Mouse (Mus musculus) intestine, embryonic 16.5 days (tissue): ENCODE data around the gene Bicc1. TPM values are rescaled to one million over a fixed set of nuclear protein-coding genes. Genes with fewer than 3 reads are reported as not detected.

Experiments used
- ATAC-seq: fragments of 200-750 bp; cut with Nextera tagmentation; 2 replicates; pipeline ENCODE4 v1.8.0; 2017; ENCODE audit warnings: moderate TSS enrichment, moderate library complexity
- H3K27ac ChIP-seq: fragments of 300-500 bp; sonication (generic); 2 replicates; pipeline ENCODE4 v1.5.1; 2014; ENCODE audit warnings: mild to moderate bottlenecking, low read length
- H3K27me3 ChIP-seq: fragments of 300-500 bp; sonication (generic); replicated peaks from 2 replicates; pipeline ENCODE4 v1.6.1; 2014; ENCODE audit warnings: low read length, control low read depth, mixed read lengths; ENCODE audit not compliant: control insufficient read depth, insufficient read depth
- H3K36me3 ChIP-seq: fragments of 300-500 bp; sonication (generic); 2 replicates; pipeline ENCODE4 v1.6.1; 2014; ENCODE audit warnings: low read length, control low read depth; ENCODE audit not compliant: control insufficient read depth, insufficient read depth
- H3K4me1 ChIP-seq: fragments of 300-500 bp; sonication (generic); 2 replicates; pipeline ENCODE4 v1.6.1; 2014; ENCODE audit warnings: low read length, control low read depth, mixed read lengths; ENCODE audit not compliant: control insufficient read depth, insufficient read depth
- H3K4me2 ChIP-seq: fragments of 300-500 bp; sonication (generic); 2 replicates; pipeline ENCODE4 v1.6.1; 2014; ENCODE audit warnings: low read depth, low read length, control low read depth
- H3K4me3 ChIP-seq: fragments of 300-500 bp; sonication (generic); 2 replicates; pipeline ENCODE4 v1.5.1; 2014; ENCODE audit warnings: mild to moderate bottlenecking, low read length
- H3K9ac ChIP-seq: fragments of 300-500 bp; sonication (generic); 2 replicates; pipeline ENCODE4 v1.6.1; 2014; ENCODE audit warnings: low read depth, low read length
- H3K9me3 ChIP-seq: fragments of 300-500 bp; sonication (generic); 2 replicates; pipeline ENCODE4 v1.6.1; 2016; ENCODE audit warnings: low read length, control low read depth; ENCODE audit not compliant: control insufficient read depth
- WGBS: fragments of 180-500 bp; shearing (Covaris S2); extraction: QIAGEN DNeasy Blood & Tissue Kit; methylation state at CpG from one replicate; pipeline ENCODE4 v1.1.7; 2014; 5-methylcytosine and 5-hydroxymethylcytosine counted together
- polyA plus RNA-seq: library from polyadenylated mRNA; unstranded; fragments of >200 nt; fragmentation: Nextera tagmentation; extraction: Ambion mirVana; gene quantifications from 2 replicates; pipeline ENCODE4 v1.2.1, GENCODE M21; 2015

Gene Bicc1
- polyA plus RNA-seq, 1 experiment from 2014 or later: 11.8 TPM

DNA sequence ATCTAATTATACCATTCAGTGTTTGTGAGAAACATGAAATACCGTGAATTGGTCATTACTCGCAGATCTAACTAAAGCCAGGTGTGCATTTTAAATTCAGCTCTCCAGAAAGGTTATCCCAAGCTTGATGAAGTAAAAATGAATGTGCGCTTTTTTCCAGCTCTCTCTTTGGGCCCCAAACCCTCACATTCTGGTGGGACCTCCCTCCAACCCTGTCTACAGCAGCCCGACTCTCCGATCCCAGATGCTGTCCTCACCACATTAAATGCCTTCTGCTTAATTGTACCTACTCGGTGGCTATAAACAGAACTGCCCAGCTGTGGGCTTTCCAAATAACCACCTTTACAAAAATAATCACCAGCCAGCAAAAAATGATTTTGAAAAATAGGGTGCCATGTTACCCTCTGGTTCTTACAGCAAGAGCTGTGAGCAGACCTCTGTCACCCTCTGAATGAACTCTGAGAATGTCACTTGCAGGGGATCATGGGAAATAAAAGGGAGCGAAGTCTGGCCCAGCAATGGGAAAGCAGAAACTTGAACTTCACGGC lies 64.7 kb downstream of the Bicc1 start:
- no peaks in the 10 kb centered on the region for H3K4me1 ChIP-seq
- 86% methylated on average over 8 of the region's 8 CpGs for WGBS
- no peak overlapping the region for H3K9ac ChIP-seq
- no peak overlapping the region for H3K4me3 ChIP-seq
- H3K27me3 ChIP-seq: no peaks in the 10 kb centered on the region
- H3K27ac ChIP-seq: no peak overlapping the region
- no peaks in the 10 kb centered on the region for H3K9me3 ChIP-seq
- H3K4me2 ChIP-seq: no peak overlapping the region
- no peak for ATAC-seq
- H3K36me3 ChIP-seq: no peaks in the 10 kb centered on the region

DNA sequence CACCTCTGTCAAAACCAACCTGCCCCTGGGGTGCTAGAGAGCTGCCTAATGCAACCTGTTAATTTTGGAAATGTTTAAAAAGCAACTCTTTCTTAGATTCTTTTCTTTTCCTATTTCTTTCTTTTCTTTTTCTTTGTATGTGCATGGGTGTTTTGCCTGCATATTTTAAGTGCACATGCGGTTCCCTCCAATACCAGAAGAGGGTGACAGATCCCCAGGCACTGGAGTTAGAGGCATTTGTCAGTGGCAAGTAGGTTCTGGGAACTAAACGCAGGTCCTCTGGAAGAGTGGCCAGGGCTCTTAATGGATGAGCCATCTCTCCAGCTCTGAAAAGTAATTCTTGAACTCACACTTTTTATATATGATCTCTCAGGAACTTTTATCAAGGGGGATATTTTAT lies 66.2 kb downstream of the Bicc1 start:
- Histone ChIP-seq H3K4me1 (no peaks in the 10 kb centered on the region), H3K9me3 (no peaks in the 10 kb centered on the region), H3K9ac (no peak overlapping the region), H3K4me2 (no peak overlapping the region), H3K36me3 (no peaks in the 10 kb centered on the region), H3K27ac (no peak overlapping the region), H3K4me3 (no peak overlapping the region), H3K27me3 (no peaks in the 10 kb centered on the region)
- WGBS: 86% methylated on average over 2 of the region's 2 CpGs
- no peak for ATAC-seq

GRCm38 (mm10) chr10:71087359-71087716 lies 72.2 kb downstream of the Bicc1 start:
- H3K36me3 ChIP-seq: no peaks in the 10 kb centered on the region
- no peak for ATAC-seq
- H3K27me3 ChIP-seq: no peaks in the 10 kb centered on the region
- H3K4me1 ChIP-seq: no peaks in the 10 kb centered on the region
- 82% methylated on average over 4 of the region's 4 CpGs for WGBS
- H3K4me2 ChIP-seq: no peak overlapping the region
- H3K9ac ChIP-seq: no peak overlapping the region
- H3K9me3 ChIP-seq: no peaks in the 10 kb centered on the region
- H3K27ac ChIP-seq: no peak overlapping the region
- no peak overlapping the region for H3K4me3 ChIP-seq

DNA sequence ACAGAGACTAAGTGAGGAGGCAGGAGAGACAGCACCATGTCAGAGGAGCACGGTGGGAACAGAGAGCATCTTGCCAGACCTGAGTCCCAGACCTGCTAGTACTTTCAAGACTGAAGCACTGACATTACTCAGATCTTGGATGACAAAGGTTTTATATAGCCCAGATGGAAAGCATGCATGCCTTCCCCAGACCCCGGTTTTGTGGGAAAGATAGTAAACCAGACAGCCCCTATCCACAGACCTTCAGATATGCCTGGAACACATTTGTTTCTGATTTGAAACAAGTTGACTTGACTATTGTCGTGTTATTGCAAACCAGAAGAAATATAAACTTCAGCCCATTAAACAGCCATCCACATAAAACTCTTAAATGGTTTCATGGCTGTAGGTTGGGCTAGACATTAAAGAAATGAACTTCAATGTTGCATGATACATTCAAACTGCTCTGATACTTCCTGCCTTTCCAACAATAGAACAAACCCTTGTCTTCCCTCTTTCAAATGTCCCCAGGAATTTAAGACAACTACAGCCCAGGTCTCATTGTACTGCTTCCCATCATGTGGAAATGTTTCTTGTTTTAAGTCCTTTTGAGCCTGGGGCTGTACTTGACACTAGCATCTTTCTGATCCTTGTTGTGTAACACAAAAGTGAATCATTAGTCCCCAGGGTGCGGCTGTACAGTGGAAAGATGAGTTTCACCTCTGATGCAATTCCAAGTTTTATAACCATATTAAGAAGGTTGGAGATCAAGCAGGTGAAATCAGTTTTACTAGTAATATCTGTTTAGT lies 72.7 kb downstream of the Bicc1 start:
- H3K4me2 ChIP-seq: no peak overlapping the region
- no peak for ATAC-seq
- H3K9me3 ChIP-seq: no peaks in the 10 kb centered on the region
- no peak overlapping the region for H3K4me3 ChIP-seq
- no peak overlapping the region for H3K9ac ChIP-seq
- 66% methylated on average over 4 of the region's 4 CpGs for WGBS
- no peaks in the 10 kb centered on the region for H3K27me3 ChIP-seq
- no peak overlapping the region for H3K27ac ChIP-seq
- no peaks in the 10 kb centered on the region for H3K4me1 ChIP-seq
- no peaks in the 10 kb centered on the region for H3K36me3 ChIP-seq

GRCm38 (mm10) chr10:71082986-71083385 lies 76.5 kb downstream of the Bicc1 start:
- no peak overlapping the region for H3K27ac ChIP-seq

GRCm38 (mm10) chr10:71078856-71079255 lies 80.6 kb downstream of the Bicc1 start:
- Histone ChIP-seq H3K4me1 (no peaks in the 10 kb centered on the region), H3K4me2 (no peak overlapping the region), H3K36me3 (no peaks in the 10 kb centered on the region), H3K9me3 (no peaks in the 10 kb centered on the region), H3K27me3 (no peaks in the 10 kb centered on the region), H3K27ac (no peak overlapping the region), H3K4me3 (no peak overlapping the region), H3K9ac (no peak overlapping the region)
- ATAC-seq: no peak
- whole genome bisulfite sequencing: 86% methylated on average over 5 of the region's 5 CpGs

More at GRCm38 (mm10) chr10:71082986-71083385, 76.5 kb downstream of the Bicc1 start:
- no peaks in the 10 kb centered on the region for H3K27me3 ChIP-seq
- H3K4me2 ChIP-seq: no peak overlapping the region
- H3K4me1 ChIP-seq: no peaks in the 10 kb centered on the region
- H3K4me3 ChIP-seq: no peak overlapping the region
- H3K9ac ChIP-seq: no peak overlapping the region
- H3K36me3 ChIP-seq: no peaks in the 10 kb centered on the region
- ATAC-seq: no peak
- no peaks in the 10 kb centered on the region for H3K9me3 ChIP-seq
- 87% methylated on average over 6 of the region's 6 CpGs for WGBS

- Histone ChIP-seq H3K9ac (no peak overlapping the region), H3K36me3 (no peaks in the 10 kb centered on the region), H3K9me3 (no peaks in the 10 kb centered on the region), H3K4me2 (no peak overlapping the region), H3K27me3 (no peaks in the 10 kb centered on the region), H3K4me3 (no peak overlapping the region), H3K4me1 (no peaks in the 10 kb centered on the region), H3K27ac (no peak overlapping the region)
- 60% methylated on average over 4 of the region's 4 CpGs for WGBS
- no peak for ATAC-seq
Observed at GRCm38 (mm10) chr10:71065009-71065408, 94.5 kb downstream of the Bicc1 start.

DNA sequence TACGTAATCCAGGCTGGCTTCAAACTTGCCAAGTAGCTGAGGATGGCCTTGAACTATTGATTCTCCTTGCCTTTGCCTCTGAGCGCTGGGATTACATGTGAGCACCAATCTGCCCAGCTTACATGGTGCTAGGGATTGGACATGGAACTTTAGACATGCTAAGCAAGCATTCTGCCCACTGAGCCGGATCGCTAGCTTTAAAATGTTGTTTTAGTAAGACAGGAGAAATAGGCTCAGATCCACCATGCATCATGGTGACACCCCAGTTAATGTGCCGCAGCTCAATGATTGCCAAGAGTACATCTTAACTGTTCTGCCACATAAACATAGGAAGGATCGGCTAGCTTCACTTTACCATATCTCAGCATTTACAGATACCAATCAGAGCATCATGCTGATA lies 94.9 kb downstream of the Bicc1 start:
- H3K27ac ChIP-seq: no peak overlapping the region
- H3K4me2 ChIP-seq: no peak overlapping the region
- no peak for ATAC-seq
- no peak overlapping the region for H3K4me3 ChIP-seq
- WGBS: 88% methylated on average over 6 of the region's 6 CpGs
- H3K9me3 ChIP-seq: no peaks in the 10 kb centered on the region
- H3K36me3 ChIP-seq: no peaks in the 10 kb centered on the region
- no peaks in the 10 kb centered on the region for H3K27me3 ChIP-seq
- H3K9ac ChIP-seq: no peak overlapping the region
- H3K4me1 ChIP-seq: no peaks in the 10 kb centered on the region

DNA sequence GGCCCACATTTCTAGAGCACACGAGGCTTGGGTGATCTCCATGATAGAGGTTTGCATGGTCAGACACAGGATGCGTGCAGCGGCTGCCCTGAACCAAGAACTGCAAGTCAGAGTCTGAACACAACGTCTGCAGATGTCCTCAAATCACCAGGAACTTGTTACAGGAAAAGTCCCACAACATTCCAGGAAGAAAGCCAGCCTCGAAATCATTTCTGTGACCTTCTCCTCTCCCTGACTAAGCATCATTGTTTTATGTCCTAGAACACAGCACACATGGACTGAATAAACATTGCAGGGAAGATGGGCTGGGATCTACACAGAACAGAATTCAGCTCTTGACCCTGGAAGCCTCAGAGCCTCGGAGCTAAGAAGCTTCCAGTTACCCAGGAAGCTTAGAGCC lies 97.3 kb downstream of the Bicc1 start:
- WGBS: 57% methylated on average over 6 of the region's 6 CpGs
- ATAC-seq: no peak
- H3K27ac ChIP-seq: no peak overlapping the region

More for the DNA sequence above, 97.3 kb downstream of the Bicc1 start:
- no peaks in the 10 kb centered on the region for H3K9me3 ChIP-seq
- no peak overlapping the region for H3K4me3 ChIP-seq
- peaks cover 4% of the 10 kb centered on the region; the same call in 1 of the 2 replicates for H3K4me1 ChIP-seq
- H3K36me3 ChIP-seq: no peaks in the 10 kb centered on the region
- no peak overlapping the region for H3K9ac ChIP-seq
- no peak overlapping the region for H3K4me2 ChIP-seq
- no peaks in the 10 kb centered on the region for H3K27me3 ChIP-seq
